Mouse (Mus musculus) frontal cortex, postnatal 36 days (tissue): Measurements from ENCODE around the gene Shisa7.
"Not testable (repeated sequence)": the region's sequence is repeated elsewhere in the genome, so short reads cannot be mapped to it uniquely, and the experiment has no call there.

Experiments
- DNase-seq, 2 experiments: peaks; one replicate each; pipeline ENCODE4 v3.0.0; 2022; ENCODE audit warnings: low spot score in 2 of 2

Shisa7 gene

DNA sequence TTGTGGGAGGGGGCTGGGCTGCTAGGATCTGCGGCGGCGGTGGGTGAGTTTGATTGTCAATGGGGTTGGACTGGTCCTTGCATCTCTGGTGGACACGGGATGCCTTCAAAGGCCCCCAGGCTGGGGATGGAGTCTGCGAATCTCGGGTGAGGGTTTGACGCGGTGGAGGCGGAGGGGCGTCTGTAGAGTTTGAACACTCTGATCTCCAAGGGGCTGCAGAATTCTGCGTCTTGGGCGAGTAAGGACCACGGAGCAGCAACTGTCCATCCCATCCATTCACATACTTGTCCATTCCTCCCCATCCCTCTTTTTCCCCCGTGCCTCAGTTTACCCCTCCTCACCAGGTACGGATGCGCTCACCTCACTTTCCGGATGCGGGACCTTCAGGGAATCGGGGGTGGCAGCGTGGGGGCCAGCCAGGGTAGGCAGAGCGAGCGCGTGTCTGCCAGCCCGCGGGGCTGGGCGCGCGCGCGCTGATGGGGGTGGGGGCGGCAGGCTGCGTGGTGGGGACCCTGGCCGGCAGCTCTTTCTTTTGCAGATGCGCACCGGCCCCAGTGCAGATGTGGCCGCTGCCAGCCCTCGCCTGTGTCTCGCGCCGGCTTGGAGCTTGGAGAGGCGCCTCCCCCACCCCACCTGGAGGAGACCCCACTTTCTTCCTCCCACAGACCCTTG, at the start of gene Shisa7:
Shisa7 (minus strand) TSS at position 452 of the 672 bp plus-strand sequence.
- peak in 1 of 2 experiments; percentile 48 for DNase-seq

- DNase-seq: no peak
Measured at GRCm38 (mm10) chr7:4886680-4887079, 42.2 kb upstream of the Shisa7 start.

DNA sequence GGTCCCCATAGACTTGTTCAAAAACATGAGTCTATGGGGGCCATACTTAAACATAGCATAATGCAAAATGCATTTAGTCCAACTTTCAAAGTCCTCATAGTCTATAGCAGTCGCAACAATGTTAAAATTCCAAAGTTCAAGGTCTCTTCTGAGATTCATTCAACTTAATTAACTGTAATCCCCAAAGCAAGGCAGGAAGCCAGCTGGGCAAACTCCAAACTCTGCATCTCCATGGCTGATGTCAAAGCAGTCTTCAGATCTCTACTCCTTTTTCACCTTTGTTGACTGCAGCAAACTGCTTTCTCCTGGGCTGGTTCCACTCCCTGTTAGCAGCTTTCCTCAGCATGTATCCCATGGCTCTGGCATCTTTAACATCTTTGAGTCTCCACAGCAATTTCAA, 34.5 kb upstream of the Shisa7 start:
- not testable (repeated sequence) for DNase-seq

DNA sequence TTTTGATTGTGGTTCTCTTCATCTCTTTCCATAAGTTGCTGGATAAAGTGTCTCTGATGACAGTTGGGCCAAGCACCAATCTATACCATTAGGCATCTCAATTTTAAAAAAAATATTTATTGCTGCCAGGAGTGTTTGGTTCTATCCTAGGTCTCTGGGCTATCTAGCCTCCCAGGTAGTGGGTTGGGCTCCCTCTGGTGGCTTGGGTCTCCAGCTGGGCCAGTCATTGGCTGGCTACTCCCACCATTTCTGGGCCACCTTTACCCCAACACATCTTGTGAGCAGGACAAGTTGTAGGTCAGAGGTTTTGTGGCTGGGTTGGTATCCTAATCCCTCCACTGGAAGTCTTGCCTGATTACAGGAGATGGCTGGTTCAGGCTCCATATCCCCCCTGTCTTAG, 33.7 kb upstream of the Shisa7 start:
- DNase-seq: no peak

- DNase-seq: no peak
Measured at GRCm38 (mm10) chr7:4877226-4877625, 32.7 kb upstream of the Shisa7 start.

DNA sequence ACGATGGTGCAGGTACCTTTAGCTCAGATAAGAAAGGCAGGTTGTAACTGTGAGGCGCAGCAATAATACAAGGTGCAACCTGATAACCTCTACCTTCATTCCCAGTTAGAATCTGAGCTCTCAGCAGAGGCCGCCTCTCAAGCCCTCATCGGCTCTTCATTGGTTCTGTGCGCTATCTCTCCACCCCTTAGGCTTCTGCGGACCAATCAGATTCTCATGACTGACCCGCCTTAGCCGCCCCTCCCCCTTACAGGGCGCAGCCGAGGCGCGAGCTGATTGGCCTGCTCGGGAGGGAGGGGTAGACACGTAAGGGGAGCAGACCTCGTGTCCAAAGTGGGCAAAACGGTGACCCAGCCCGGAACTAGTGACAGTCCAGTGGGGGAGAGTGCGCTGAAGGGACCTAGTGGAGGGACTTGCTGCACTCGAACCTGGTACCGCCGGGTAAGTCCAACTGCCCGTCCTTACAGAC, 32.3 kb upstream of the Shisa7 start, which contains the start of gene Isoc2a:
Isoc2a (plus strand) TSS at position 401 of the 469 bp plus-strand sequence.
- DNase-seq: peak; percentile 79 to 86

- no peak for DNase-seq
Measured at GRCm38 (mm10) chr7:4870133-4870532, 25.6 kb upstream of the Shisa7 start, which contains the start of gene Isoc2b. Isoc2b (minus strand) TSS chr7:4870258.

GRCm38 (mm10) chr7:4866631-4867180, 22.2 kb upstream of the Shisa7 start:
- DNase-seq: no peak

- DNase-seq: peak; percentile 93 to 98
Measured at GRCm38 (mm10) chr7:4865579-4866493, 21.3 kb upstream of the Shisa7 start.

DNA sequence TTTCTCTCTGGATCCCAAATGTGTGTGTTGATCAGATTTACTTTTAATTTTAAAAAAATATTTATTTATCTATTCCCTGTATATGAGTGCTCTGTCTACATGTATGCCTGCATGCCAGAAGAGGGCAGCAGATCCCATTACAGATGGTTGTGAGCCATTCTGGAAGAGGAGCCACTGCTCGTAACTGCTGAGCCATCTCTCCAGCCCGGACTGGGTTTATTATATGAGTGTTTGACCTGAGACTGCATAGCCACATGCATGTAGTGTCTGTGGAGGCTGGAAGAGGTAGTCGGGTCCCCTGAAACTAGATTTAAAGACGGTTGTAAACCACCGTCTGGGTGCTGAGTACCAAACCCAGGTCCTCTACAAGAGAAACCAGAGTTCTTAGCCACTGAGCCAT, 20.6 kb upstream of the Shisa7 start:
- peak in 1 of 2 experiments; percentile 37 for DNase-seq

DNA sequence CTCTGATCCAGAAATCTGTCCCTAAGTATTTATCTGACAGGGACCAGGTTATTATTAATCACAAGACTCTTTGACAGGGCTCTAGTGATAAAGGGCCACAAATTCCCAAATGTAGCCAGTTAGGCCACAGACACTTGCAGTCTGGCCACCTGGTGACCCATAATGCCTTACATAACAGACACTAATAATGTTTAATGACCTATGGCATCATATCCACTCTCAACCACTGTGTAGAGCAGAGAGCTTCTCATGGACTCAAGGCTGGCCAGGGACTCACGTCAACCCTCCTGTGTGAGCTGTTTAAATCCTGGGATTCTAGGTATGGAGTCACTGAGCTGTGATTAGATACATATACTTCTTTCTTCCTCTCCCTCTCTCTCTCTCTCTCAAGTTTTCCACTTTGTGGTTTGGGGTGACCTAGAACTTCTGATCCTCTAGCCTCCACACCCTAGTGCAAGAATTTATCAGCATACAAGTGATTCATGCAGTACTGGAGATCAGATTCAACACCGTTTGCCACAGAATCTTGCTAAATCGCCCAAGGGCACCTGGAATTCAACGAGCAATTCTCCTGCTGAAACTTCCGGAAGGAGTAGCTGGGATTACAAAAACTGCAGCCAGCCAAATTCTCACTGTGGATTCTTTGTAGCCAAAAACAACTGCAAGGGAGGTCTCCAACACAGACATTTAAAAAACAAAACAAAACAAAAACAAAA, 19.8 kb upstream of the Shisa7 start:
- no peak for DNase-seq

DNA sequence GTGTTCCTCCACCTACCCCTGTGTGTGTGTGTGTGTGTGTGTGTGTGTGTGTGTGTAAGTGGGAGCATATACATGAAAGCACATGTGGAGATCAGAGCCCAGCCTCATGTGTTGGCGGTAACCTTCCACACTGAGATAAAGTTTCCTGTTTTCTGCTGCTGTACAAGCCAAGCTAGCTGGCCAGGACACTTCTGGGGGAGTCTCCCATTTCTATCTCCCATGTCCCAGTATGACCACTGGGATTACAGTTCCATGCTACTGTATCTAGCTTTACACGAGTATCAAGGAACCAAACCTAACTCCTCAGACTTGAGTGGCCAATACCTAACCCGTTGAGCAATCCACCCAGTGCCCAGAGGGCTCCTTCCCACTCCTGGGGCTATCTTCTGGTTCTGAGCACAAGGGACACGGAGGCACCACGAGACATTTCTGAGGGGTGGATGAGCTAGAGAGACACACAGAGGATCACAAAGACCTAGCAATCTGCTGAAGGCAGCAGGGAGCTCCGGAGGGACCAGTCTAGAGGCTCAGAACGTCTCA, 19.1 kb upstream of the Shisa7 start:
- no peak for DNase-seq

DNA sequence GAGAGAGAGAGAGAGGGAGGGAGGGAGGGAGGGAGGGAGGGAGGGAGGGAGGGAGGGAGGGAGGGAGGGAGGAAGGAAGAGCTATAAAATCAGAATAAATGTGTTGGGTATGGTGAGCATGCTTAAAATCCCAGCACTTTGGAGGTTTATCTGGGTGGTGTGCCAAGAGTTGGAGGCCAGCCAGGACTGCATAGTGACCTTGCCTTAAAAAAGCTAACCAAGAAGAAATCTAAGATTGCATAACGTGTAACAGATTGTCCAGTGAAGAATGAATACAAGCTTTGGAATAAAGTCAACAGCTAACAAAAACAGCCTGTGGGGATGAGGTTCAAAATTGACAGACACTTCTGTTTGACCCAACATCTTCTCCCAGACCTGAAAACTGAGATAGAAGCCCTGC, 18.5 kb upstream of the Shisa7 start:
- DNase-seq: no peak

DNA sequence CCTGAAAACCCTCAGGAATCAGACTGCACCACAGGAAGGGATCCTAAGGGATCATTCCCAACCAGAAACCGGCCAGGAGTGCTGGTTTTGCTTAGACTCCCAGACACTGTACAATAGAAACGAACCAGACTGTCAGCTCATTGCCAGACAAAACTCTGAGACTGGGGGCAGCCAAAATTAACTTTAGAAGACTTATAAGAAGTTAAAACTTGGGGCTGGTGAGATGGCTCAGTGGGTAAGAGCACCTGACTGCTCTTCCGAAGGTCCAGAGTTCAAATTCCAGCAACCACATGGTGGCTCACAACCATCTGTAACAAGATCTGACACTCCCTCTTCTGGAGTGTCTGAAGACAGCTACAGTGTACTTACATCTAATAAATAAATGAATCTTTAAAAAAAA, 16.4 kb upstream of the Shisa7 start:
- DNase-seq: not testable (repeated sequence)

GRCm38 (mm10) chr7:4859418-4859978, 15.0 kb upstream of the Shisa7 start:
- no peak for DNase-seq

DNA sequence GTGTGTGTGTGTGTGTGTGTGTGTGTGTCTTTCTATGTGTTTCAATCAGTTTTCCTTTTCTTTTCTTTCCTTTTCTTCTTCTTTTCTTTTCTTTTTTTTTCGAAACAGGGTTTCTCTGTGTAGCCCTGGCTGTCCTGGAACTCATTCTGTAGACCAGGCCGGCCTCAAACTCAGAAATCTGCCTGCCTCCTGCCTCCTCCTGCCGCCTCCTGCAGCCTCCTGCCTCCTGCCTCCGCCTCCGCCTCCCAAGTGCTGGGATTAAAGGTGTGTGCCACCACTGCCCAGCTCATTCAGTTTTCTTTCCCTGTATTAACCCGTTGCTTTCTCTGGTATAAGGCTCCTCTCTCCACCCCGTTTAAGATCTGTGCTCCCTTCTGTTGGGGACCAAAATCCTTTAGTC, 12.8 kb upstream of the Shisa7 start:
- no peak for DNase-seq

DNA sequence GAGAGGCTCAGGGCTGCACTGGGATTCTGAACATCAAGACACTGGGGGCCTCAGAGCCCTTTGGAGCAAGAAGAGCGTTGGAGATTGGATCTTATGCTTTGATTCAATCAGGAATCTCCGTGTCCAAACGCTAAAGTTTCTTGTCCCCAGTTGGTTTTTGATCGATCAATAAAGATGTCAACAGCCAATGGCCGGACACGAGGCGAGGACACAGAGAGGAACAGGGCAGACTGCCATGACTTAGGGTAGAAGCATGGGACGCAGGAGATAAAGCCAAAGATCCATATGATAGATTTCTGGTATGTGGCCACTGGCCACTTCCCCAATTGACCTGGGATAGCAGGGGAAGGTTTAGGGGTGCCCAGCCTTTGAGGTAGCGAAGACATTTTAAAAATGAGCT, 12.0 kb upstream of the Shisa7 start:
- no peak for DNase-seq

DNA sequence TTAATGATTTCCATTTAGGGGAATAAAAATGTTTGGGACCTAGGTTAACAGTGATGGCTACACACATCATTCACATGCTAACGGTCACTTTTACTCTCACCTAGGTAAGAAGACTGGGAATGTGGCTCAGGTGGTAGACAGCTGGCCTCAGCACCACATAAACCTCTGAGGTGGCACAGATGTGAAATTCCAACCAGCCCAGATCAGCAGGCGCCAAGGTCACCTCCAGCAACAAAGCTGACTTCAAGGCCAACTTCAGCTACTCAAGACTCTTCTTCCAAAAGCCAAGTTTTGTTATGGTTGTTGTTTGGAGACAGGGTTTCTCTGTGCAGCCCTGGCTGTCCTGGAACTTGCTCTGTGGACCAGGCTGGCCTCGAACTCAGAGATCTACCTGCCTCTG, 9.1 kb upstream of the Shisa7 start:
- no peak for DNase-seq

DNA sequence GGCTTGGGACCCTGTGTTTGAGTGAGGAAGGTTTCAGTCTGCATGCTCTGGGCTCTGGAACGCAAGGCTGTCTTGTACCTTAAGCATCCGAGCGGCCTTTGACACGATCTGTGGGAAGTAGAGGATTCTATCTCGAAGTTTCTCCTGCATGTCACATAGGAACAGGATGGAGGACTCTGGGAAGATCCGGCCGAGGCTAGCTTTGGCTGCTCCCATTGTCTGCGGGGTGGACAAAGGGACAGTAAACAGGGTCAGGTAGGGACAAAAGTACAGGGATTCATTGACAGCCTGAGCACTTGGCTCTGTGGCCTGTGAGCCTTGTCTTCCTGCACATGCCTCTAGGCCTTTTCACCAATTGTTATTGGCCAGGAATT, 6.8 kb upstream of the Shisa7 start:
- DNase-seq: no peak

- DNase-seq: no peak
Measured at GRCm38 (mm10) chr7:4850621-4851314, 6.3 kb upstream of the Shisa7 start.

DNA sequence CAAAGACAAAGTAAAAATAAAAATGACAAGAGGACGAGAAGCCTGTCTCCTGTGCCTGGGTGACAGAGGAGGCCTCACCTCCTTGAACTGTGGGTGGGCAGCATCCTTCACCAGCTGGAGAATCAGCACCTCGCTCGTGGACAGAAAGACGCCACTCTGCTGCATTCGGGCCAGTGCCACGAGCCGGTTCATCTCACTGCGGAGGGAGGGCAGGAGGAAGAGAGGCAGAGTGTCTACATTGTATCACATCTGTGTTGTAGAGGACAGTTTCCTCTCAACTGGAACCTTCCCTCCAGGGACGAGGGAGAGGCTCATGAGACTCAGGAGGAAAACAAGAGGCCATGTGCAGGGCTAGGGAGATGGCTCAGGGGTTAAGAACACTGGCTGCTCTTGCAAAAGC, 4.9 kb upstream of the Shisa7 start:
- DNase-seq: no peak
